Mouse (Mus musculus): ENCODE results near the gene Cul7. TPM values are rescaled to one million over a fixed set of nuclear protein-coding genes. Genes with fewer than 3 reads are reported as not detected.
A peak's percentile ranks its signal among the peaks of the same experiment; 100 is the strongest.

The Cul7 gene
- polyA plus RNA-seq, 1 experiment: 44.4 TPM

DNA sequence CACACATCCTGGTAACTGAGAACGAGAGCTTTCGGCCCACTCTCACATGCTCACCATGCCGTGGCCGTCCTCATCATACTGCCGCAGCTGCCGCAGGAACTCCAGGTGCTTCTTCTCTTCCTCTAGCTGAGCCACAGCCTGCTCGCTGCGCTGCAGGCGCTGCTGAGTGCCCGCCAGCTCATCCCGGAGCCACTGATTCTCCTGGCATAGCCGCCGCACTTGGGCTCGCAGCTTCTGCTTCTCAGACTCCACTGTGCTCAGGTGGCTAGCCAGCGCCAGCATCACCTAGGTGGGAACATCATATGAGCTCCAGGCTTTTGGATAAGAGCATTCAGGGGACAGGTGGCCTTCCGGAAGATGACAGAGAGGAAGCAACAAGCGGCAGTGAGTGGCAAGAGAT lies 8.1 kb upstream of the Cul7 start:
- peaks cover 4% of the 10 kb centered on the region for H3K36me3 ChIP-seq (ENCODE audit: control insufficient read depth, insufficient read depth)
- H3K4me2 ChIP-seq (ENCODE audit: low read depth): no peak overlapping the region
- H3K79me2 ChIP-seq (ENCODE audit: control insufficient read depth, insufficient read depth): peaks cover 8% of the 10 kb centered on the region
- H3K4me3 ChIP-seq: no peak overlapping the region
- TF ChIP-seq TCF12 (IDR thresholded peaks at IDR 0.05; ENCODE audit: insufficient read depth, poor library complexity, severe bottlenecking): no peak
- TF ChIP-seq MYOD1 (IDR thresholded peaks at IDR 0.05; ENCODE audit: control insufficient read depth in 1 of 3, insufficient read length in 2 of 3, low read depth in 2 of 3): no peak
- no peaks in the 10 kb centered on the region for H3K27me3 ChIP-seq (ENCODE audit: control insufficient read depth, insufficient read depth, insufficient read length)
- H3ac ChIP-seq (ENCODE audit: control insufficient read depth, insufficient read length): no peak overlapping the region

DNA sequence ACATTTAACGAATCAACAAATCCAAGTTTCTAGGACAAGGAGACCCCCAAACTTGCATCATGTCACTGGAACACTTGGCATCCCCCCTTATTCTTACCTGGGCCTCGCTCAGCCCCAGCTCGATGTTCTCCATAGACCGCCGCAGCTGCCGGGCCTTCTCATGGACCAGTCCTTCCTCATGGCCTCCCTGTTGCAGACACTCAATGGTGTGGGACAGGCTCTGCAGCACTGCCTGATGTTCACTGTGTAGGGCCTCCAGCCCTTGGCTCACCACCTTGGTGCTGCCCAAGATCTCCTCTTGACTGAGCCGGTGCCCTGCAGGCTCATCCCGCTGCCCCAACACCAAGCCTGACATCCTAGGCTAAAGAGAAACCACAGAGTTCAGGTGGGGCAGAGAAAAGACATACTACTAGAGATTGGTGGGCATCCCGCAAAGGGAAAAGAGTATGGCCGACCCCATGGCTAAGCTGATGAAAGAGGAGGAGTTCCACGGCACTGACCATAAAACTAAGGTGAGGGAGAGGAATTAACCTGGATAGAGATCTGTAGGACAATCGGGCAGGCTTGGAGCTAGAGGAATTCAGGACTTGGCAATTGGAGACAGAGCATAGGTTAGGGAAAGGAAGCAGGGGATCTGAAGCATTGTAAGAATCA lies 5.9 kb upstream of the Cul7 start:
- Histone ChIP-seq H3K36me3 (ENCODE audit: control insufficient read depth, insufficient read depth) (peaks cover 9% of the 10 kb centered on the region), H3K4me2 (ENCODE audit: low read depth) (peak overlapping the region; percentile 98), H3K79me2 (ENCODE audit: control insufficient read depth, insufficient read depth) (peaks cover 12% of the 10 kb centered on the region), H3K27me3 (ENCODE audit: control insufficient read depth, insufficient read depth, insufficient read length) (no peaks in the 10 kb centered on the region), H3ac (ENCODE audit: control insufficient read depth, insufficient read length) (no peak overlapping the region), H3K4me3 (peak overlapping the region; percentile 78)
- TF ChIP-seq MAX (IDR thresholded peaks at IDR 0.05; ENCODE audit: low read depth) (no peak), REST (IDR thresholded peaks at IDR 0.05; ENCODE audit: insufficient read depth, insufficient read length) (no peak), E2F4 (IDR thresholded peaks at IDR 0.05; ENCODE audit: insufficient read depth) (no peak)

DNA sequence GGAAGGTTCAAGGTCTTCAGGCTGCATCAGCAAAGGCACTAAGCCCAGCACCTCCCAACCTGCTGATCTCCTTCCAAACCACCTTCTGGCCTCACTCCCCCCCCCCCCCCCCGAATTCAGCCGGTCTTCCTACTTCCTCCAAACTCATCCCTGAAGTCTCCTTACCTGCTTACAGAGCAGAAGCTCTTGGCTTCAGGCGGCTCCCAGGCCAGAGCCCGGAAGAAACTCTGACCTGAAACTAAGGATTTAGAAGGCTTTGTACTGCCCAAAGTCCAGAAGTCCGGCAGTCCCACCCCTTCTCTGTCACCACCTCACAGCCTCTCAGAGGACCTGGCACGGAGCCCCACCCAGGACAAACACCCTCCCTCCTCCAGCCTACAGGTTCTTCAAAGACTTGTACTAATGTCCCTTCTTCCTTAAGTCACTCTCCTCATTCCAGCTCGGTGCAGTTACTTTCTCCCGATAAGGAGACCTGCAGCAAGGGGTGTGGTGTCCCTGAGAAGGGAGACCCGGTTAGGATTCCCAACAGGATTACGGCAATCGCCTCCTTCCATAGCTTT lies 5.1 kb upstream of the Cul7 start:
- H3K27me3 ChIP-seq (ENCODE audit: control insufficient read depth, insufficient read depth, insufficient read length): no peaks in the 10 kb centered on the region
- H3K79me2 ChIP-seq (ENCODE audit: control insufficient read depth, insufficient read depth): peaks cover 12% of the 10 kb centered on the region
- TF ChIP-seq SRF (IDR thresholded peaks at IDR 0.05; ENCODE audit: control insufficient read depth, insufficient read length, low read depth): no peak
- TF ChIP-seq MYOG (IDR thresholded peaks at IDR 0.05; ENCODE audit: control insufficient read depth in 1 of 3, insufficient read depth in 1 of 3, insufficient read length in 2 of 3, low read depth in 2 of 3): no peak
- no peak for TF ChIP-seq TCF12 (IDR thresholded peaks at IDR 0.05; ENCODE audit: insufficient read depth, poor library complexity, severe bottlenecking)
- no peak for TF ChIP-seq REST (IDR thresholded peaks at IDR 0.05; ENCODE audit: insufficient read depth, insufficient read length)
- TF ChIP-seq POLR2A (IDR thresholded peaks at IDR 0.05; ENCODE audit: insufficient read length, low read depth): no peak
- TF ChIP-seq USF1 (IDR thresholded peaks at IDR 0.05; ENCODE audit: low read depth): no peak
- TF ChIP-seq POLR2AphosphoS2 (IDR thresholded peaks at IDR 0.05; ENCODE audit: insufficient read length, low read depth): no peak
- no peak for TF ChIP-seq TCF3 (IDR thresholded peaks at IDR 0.05; ENCODE audit: insufficient read length, low read depth)
- TF ChIP-seq CEBPB (IDR thresholded peaks at IDR 0.05; ENCODE audit: insufficient read depth, poor library complexity, severe bottlenecking): no peak
- no peak for TF ChIP-seq E2F4 (IDR thresholded peaks at IDR 0.05; ENCODE audit: insufficient read depth)
- TF ChIP-seq MYOD1 (IDR thresholded peaks at IDR 0.05; ENCODE audit: control insufficient read depth in 1 of 3, insufficient read length in 2 of 3, low read depth in 2 of 3): no peak
- no peak for TF ChIP-seq MAX (IDR thresholded peaks at IDR 0.05; ENCODE audit: low read depth)
- peak overlapping the region; percentile 20 for H3ac ChIP-seq (ENCODE audit: control insufficient read depth, insufficient read length)
- H3K36me3 ChIP-seq (ENCODE audit: control insufficient read depth, insufficient read depth): peaks cover 9% of the 10 kb centered on the region
- peak overlapping the region; percentile 98 for H3K4me2 ChIP-seq (ENCODE audit: low read depth)
- H3K4me3 ChIP-seq: peak overlapping the region; percentile 78

DNA sequence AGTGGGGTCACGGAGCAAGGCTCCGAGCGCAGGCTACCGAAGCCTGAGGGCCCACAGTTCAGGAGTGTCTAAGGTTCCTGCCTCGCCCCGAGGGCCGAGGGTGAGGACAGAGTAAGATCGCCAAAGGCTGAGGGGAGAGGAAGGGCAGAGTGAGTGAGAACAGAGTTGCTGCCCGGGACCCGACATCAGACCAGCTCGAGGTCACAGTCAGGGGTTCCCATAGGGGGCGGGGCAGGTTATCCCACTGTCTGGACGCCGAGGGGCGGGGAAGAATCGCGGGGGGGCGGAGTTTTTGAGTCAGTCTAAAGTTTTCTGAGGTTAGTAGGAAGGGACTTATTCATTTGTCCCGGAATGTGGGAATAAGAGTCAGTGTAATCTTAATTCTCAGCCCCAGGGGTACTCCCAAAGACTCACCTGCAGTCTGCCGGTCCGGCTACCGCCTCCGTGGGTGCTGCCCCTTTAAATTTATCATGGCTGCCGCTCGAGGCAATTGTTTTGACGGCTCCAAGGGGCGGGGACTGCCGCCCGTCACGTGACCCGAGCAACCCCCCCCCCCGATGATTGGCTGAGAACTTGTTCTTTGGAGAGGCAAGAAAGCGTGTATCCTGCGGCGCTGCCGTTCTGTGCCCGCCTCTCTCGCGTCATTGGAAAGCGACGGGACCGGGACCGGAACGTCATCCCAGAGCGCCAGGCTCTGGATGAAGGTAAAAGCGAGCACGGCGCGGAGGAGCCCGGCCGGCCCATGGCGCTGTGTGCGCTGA lies 4.4 kb upstream of the Cul7 start, which contains the start of the genes Klc4 and Mrpl2:
Gene Klc4, minus strand, starts transcription at position 462 of the 761 bp plus-strand sequence.
Gene Mrpl2, plus strand, starts transcription at position 669 of the 761 bp plus-strand sequence.
- peak within 1 kb of the TSS; percentile 78 for H3K4me3 ChIP-seq
- peaks cover 8% of the 10 kb centered on the region for H3K36me3 ChIP-seq (ENCODE audit: control insufficient read depth, insufficient read depth)
- peak within 1 kb of the TSS; percentile 98 for H3K4me2 ChIP-seq (ENCODE audit: low read depth)
- no peaks in the 10 kb centered on the region for H3K27me3 ChIP-seq (ENCODE audit: control insufficient read depth, insufficient read depth, insufficient read length)
- TF ChIP-seq POLR2A (IDR thresholded peaks at IDR 0.05; ENCODE audit: insufficient read length, low read depth) (peak; percentile 96), USF1 (IDR thresholded peaks at IDR 0.05; ENCODE audit: low read depth) (peak; percentile 83), MYOD1 (IDR thresholded peaks at IDR 0.05; ENCODE audit: control insufficient read depth in 1 of 3, insufficient read length in 2 of 3, low read depth in 2 of 3) (no peak), MAX (IDR thresholded peaks at IDR 0.05; ENCODE audit: low read depth) (no peak), SRF (IDR thresholded peaks at IDR 0.05; ENCODE audit: control insufficient read depth, insufficient read length, low read depth) (peak; percentile 89), TCF3 (IDR thresholded peaks at IDR 0.05; ENCODE audit: insufficient read length, low read depth) (no peak), MYOG (IDR thresholded peaks at IDR 0.05; ENCODE audit: control insufficient read depth in 1 of 3, insufficient read depth in 1 of 3, insufficient read length in 2 of 3, low read depth in 2 of 3) (peak in 1 of 3 experiments; percentile 18), POLR2AphosphoS2 (IDR thresholded peaks at IDR 0.05; ENCODE audit: insufficient read length, low read depth) (peak; percentile 96), E2F4 (IDR thresholded peaks at IDR 0.05; ENCODE audit: insufficient read depth) (peak; percentile 32)
- peaks cover 12% of the 10 kb centered on the region for H3K79me2 ChIP-seq (ENCODE audit: control insufficient read depth, insufficient read depth)
- H3ac ChIP-seq (ENCODE audit: control insufficient read depth, insufficient read length): peak within 1 kb of the TSS; percentile 20

DNA sequence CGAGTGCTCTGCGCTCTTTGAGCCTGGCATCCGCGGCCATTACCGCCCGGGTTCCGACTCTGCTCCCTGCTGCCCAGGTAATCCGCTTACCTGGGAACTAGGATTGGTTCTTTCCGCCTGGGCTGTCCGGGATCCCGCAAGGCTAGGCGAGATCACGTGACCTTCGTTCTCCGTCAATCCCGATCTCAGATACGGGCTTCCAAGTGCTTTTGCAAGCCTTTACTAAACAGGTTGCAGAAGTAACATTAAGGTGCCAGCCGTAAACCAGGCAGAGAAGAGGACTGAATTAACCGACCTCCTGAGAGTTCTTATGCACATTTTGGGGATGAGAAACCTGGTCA lies 3.8 kb upstream of the Cul7 start:
- peaks cover 5% of the 10 kb centered on the region for H3K36me3 ChIP-seq (ENCODE audit: control insufficient read depth, insufficient read depth)
- peak overlapping the region; percentile 96 for H3K4me2 ChIP-seq (ENCODE audit: low read depth)
- peak overlapping the region; percentile 20 for H3ac ChIP-seq (ENCODE audit: control insufficient read depth, insufficient read length)
- H3K27me3 ChIP-seq (ENCODE audit: control insufficient read depth, insufficient read depth, insufficient read length): no peaks in the 10 kb centered on the region
- peaks cover 12% of the 10 kb centered on the region for H3K79me2 ChIP-seq (ENCODE audit: control insufficient read depth, insufficient read depth)
- no peak for TF ChIP-seq POLR2AphosphoS2 (IDR thresholded peaks at IDR 0.05; ENCODE audit: insufficient read length, low read depth)
- peak; percentile 93 for TF ChIP-seq USF1 (IDR thresholded peaks at IDR 0.05; ENCODE audit: low read depth)
- peak overlapping the region; percentile 78 for H3K4me3 ChIP-seq
